Mouse (Mus musculus) bone marrow, adult 2 months (tissue): Measurements from ENCODE around the gene Tmem198.

Source experiments
- CTCF ChIP-seq: fragments of 200-500 bp; IDR thresholded peaks from 2 replicates; pipeline ENCODE4 v1.5.1; 2011; ENCODE audit warnings: low read length, control low read depth; ENCODE audit not compliant: control insufficient read depth, insufficient read depth
- POLR2A ChIP-seq: fragments of 200-500 bp; IDR thresholded peaks from 2 replicates; pipeline ENCODE4 v1.6.1; 2011; ENCODE audit warnings: low read depth, mild to moderate bottlenecking, control low read depth, low read length, borderline replicate concordance; ENCODE audit not compliant: control insufficient read depth

- TF ChIP-seq POLR2A (no peak), CTCF (no peak)
These were observed 30.3 kb downstream of the Tmem198 start for GRCm38 (mm10) chr1:75509586-75509985.
